Mouse (Mus musculus) layer of hippocampus, adult 18-20 months (tissue): ENCODE measurements at regions not wholly inside any gene's neighbourhood (a gene's known extent, or its start where the extent isn't known, plus 50 kb on each side); places are given as distances from the start of the nearest gene placed in this dataset.

ENCODE experiments used
- DNase-seq, 2 experiments: peaks; one replicate each; pipeline ENCODE4 v3.0.0; 2022; ENCODE audit warnings: low spot score in 2 of 2

- DNase-seq: peak in 1 of 2 experiments; percentile 54
Observed at GRCm38 (mm10) chr8:128034127-128034526, 324.3 kb upstream of the Nrp1 start.

GRCm38 (mm10) chr8:128035672-128036071, 322.7 kb upstream of the Nrp1 start:
- no peak for DNase-seq

GRCm38 (mm10) chr8:128039341-128040064, 318.9 kb upstream of the Nrp1 start:
- no peak for DNase-seq

- no peak for DNase-seq
Observed at GRCm38 (mm10) chr8:128042877-128043276, 315.5 kb upstream of the Nrp1 start.

GRCm38 (mm10) chr8:128043392-128043791, 315.0 kb upstream of the Nrp1 start:
- DNase-seq: no peak

- no peak for DNase-seq
Observed at GRCm38 (mm10) chr8:128056251-128056650, 302.2 kb upstream of the Nrp1 start.

GRCm38 (mm10) chr8:128057845-128058244, 300.6 kb upstream of the Nrp1 start:
- DNase-seq: no peak

- DNase-seq: no peak
Observed at GRCm38 (mm10) chr8:128059817-128060216, 298.6 kb upstream of the Nrp1 start.

- DNase-seq: no peak
Observed at GRCm38 (mm10) chr8:128064211-128064610, 294.2 kb upstream of the Nrp1 start.

- DNase-seq: no peak
Observed at GRCm38 (mm10) chr8:128065127-128065526, 293.3 kb upstream of the Nrp1 start.

- DNase-seq: no peak
Observed at GRCm38 (mm10) chr8:128065964-128066680, 292.3 kb upstream of the Nrp1 start.

GRCm38 (mm10) chr8:128069749-128070148, 288.7 kb upstream of the Nrp1 start:
- peak in 1 of 2 experiments; percentile 39 for DNase-seq

GRCm38 (mm10) chr8:128075566-128075965, 282.8 kb upstream of the Nrp1 start:
- DNase-seq: no peak

GRCm38 (mm10) chr8:128076226-128076625, 282.2 kb upstream of the Nrp1 start:
- no peak for DNase-seq

GRCm38 (mm10) chr8:128078740-128079139, 279.7 kb upstream of the Nrp1 start:
- no peak for DNase-seq

GRCm38 (mm10) chr8:128085800-128086199, 272.6 kb upstream of the Nrp1 start:
- no peak for DNase-seq

- DNase-seq: no peak
Observed at GRCm38 (mm10) chr8:128087500-128087899, 270.9 kb upstream of the Nrp1 start.

- DNase-seq: peak; percentile 39 to 77
Observed at GRCm38 (mm10) chr8:128092826-128093225, 265.6 kb upstream of the Nrp1 start.

- no peak for DNase-seq
Observed at GRCm38 (mm10) chr8:128095451-128095850, 263.0 kb upstream of the Nrp1 start.

GRCm38 (mm10) chr8:128097601-128098000, 260.8 kb upstream of the Nrp1 start:
- DNase-seq: no peak

GRCm38 (mm10) chr8:128103380-128103779, 255.0 kb upstream of the Nrp1 start:
- no peak for DNase-seq

GRCm38 (mm10) chr8:128106569-128106968, 251.8 kb upstream of the Nrp1 start:
- DNase-seq: no peak

- DNase-seq: no peak
Observed at GRCm38 (mm10) chr8:128107041-128107440, 251.4 kb upstream of the Nrp1 start.
